Mouse (Mus musculus): ENCODE results near the gene Atad3a.

Atad3a gene

DNA sequence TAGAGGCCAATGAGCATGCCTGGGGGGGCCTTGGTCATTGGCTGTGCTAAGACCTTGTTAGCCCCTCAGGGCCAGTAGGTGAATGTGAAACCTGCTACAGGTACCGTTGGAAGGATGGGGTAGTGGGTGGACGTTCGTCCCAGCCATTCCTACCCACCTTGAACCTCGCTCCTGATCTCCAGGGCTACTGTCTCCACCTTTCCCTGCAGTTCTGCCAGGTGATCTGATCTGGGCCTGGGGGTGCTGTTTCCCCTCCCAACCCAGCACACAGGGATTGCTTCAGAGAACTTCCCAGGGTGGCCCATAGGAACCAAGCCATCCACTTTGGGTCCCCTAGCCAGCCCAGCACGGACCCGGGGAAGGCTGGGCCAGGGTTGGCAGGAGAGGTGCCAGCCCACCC is 21.7 kb downstream of the Atad3a start:
- no peak for DNase-seq (ENCODE audit: low spot score)

DNA sequence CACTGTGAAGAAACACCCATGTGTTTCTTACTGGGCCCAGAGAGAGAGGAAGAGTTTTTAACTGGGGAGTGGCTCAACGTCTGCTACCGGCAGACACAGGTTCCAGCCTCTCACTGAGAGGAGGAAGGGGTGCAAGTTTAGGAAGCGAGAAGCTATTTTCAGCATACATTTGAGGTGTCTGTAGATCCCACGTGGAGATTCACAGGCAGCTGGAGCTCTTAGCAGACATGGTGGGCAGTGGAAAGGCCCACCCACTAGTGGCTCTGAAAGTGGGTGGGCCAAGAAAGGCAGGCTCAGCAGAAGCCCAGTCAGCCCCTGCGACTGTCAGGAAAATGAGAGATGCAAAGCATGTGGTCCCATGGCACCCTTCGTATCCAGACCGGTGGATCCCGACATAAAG is 22.6 kb downstream of the Atad3a start:
- no peak for DNase-seq (ENCODE audit: low spot score)

DNA sequence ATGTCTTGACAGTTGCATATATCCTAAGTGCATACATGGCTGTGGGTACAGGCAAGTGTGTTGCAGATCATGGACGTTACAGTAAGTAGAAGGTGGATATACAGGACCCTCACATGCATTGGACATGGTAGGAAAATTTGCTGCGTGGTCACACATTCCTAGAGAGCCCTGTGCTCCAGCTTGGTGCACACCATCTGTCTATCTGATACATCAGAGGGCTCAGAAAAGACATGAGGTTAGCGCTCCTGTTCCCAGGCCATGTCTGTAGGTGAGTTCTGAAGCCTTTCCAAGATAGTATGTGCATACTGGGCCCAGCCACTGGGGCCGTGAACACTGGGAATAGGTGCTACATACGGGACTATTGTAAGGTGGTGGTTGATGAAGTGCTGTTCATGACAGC is 24.5 kb downstream of the Atad3a start:
- no peak for DNase-seq (ENCODE audit: low spot score)

GRCm38 (mm10) chr4:155735788-155736187 is 25.1 kb downstream of the Atad3a start:
- no peak for DNase-seq (ENCODE audit: low spot score)

DNA sequence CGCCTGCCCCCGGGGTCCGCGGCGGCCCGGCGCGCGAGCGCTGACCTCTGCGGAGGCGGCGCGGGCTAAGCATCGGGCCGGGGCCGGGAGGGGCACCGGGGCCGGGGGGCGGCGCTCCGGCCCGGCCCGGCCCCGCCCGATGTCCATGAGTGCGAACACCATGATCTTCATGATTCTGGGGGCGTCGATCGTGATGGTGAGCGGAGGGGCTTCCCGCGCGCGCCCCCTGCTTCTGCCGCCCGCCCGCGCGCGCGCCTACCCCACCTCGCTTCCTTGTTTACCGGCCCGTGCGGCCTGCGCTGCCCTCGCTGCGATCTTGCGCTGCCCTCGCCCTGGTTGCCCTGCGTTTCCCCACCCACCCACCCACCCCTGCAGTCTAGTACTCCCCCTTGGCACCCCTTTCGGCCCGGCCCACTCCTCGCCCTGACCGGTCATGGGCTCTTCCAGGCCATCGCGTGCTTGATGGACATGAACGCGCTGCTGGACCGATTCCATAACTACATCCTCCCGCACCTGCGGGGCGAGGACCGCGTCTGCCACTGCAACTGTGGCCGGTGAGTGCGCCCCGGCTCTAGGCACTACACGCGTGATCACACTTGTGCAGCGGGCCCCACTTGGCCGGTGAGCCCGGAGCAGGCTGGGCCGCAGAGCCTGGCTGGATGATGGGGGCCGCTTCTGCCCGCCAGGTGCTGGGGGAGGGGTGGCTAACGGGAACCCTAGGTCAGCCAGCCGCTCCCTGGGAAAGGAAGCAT is 25.8 kb downstream of the Atad3a start:
- peak; percentile 64 for DNase-seq (ENCODE audit: low spot score)

DNA sequence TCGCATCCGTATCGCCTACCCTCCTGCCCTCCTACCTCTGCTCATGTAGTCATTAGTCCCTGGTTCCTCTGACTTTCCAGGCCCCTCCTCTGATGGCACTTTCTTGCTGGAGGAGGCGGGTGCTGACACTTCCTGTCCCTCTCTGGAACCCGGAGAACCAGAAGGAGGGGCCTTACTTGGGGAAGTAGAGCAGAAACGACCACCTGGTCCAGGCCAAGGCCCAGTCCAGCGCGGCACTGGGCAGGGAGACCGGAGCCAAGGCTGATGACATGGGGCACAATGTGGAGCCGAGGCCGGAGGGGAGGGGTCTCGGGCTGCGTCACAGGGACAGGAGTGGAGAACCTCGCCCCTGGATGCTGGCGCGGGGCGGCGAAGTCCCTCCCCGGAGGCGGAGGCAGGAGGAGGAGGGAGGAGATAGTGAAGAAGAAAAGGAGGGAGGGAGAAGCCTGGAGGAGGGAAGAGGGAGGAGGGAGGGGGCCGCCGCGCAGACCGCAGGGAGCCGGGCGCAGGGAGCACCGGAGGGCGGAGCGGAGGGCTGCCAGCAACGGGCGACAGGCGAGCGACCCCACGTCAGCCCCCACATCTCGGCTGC is 26.4 kb downstream of the Atad3a start, which contains the start of gene Tmem240:
Gene Tmem240, plus strand, starts transcription at position 451 of the 592 bp plus-strand sequence.
- peak; percentile 87 for DNase-seq (ENCODE audit: low spot score)

- no peak for DNase-seq (ENCODE audit: low spot score)
These were observed 27.6 kb downstream of the Atad3a start for GRCm38 (mm10) chr4:155733267-155733666.

GRCm38 (mm10) chr4:155727993-155728392 is 32.9 kb downstream of the Atad3a start:
- peak; percentile 30 for DNase-seq (ENCODE audit: low spot score)

GRCm38 (mm10) chr4:155721668-155722083 is 39.2 kb downstream of the Atad3a start:
- DNase-seq (ENCODE audit: low spot score): peak; percentile 59

DNA sequence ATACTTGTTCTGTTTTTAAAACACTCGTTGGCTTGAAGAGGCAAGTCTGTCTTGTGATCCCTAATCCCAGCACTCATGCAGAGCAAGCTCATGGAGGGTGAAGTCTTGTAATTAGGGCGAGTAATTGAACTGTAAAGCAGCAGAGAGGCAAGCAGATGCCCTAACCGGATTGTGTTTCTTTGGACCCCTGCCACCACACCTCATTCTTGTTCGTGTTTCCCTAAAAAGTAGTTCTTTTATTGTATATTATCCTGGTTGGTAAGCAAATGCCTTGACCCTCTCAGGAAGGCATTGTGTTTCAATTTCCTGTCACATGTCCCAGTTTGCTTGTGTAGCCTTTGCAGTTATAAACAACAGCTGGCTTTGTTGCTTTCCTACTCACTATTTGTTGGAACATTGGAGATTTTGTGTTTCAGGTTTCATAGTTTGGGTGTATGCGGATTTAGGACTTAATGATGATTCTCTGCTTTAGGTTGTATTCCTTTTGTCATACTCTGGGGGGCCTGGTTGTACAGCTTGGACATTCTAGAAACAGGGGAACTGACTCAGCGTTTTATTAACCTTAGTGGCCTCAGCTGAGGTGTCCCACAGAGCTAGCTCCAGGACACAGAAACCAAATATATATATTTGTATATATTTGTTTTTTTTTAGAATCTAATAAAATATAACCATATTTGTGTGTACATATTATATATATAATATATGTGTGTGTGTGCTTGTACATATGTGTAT is 50.2 kb downstream of the Atad3a start:
- peak; percentile 32 for DNase-seq (ENCODE audit: low spot score)

GRCm38 (mm10) chr4:155708988-155709387 is 51.9 kb downstream of the Atad3a start:
- DNase-seq (ENCODE audit: low spot score): no peak

DNA sequence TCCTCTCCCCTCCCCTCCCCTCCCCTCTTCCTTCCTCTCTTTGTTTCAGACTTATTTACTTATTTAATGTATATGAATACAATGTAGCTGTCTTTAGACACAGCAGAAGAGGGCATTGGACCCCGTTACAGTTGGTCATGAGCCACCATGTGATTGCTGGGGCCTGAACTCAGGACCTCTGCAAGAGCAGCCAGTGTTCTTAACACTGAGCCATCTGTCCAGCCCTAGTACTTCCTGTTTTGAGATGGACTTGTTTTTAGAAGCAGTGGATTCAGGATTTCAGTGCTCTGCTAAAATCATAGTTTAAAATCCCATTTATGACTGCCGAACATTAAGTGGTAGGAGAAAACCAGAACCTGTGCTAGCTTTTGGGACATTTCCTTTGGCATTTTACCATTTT is 52.3 kb downstream of the Atad3a start:
- DNase-seq (ENCODE audit: low spot score): no peak

- no peak for DNase-seq (ENCODE audit: low spot score)
These were observed 55.3 kb downstream of the Atad3a start for GRCm38 (mm10) chr4:155705592-155705929.

- DNase-seq (ENCODE audit: low spot score): peak; percentile 96
These were observed 55.9 kb downstream of the Atad3a start, which contains the start of gene Ssu72 for GRCm38 (mm10) chr4:155704721-155705591. Ssu72 (plus strand) TSS chr4:155704800.

- DNase-seq (ENCODE audit: low spot score): no peak
These were observed 57.4 kb downstream of the Atad3a start for GRCm38 (mm10) chr4:155703425-155703929.

DNA sequence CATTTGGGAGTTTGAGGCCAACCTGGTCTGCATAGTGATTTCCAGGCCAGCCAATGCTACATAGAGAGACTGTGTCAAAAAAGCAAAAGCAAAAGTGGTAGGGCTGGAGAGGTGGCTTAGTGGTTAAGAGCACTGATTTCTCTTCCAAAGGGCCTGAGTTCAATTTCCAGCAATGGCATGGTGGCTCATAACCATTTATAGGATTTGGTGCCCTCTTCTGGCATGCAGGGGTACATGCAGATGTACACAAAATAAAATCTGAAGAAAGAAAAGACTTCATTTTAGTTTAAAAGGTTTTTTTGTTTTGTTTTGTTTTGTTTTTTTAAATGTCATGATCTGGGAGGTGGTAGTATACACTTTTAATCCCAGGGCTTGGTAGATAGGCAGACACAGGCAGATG is 60.5 kb downstream of the Atad3a start:
- peak; percentile 51 for DNase-seq (ENCODE audit: low spot score)

GRCm38 (mm10) chr4:155696261-155697255 is 64.3 kb downstream of the Atad3a start:
- DNase-seq (ENCODE audit: low spot score): no peak

GRCm38 (mm10) chr4:155695531-155696062 is 65.3 kb downstream of the Atad3a start:
- no peak for DNase-seq (ENCODE audit: low spot score)

- DNase-seq (ENCODE audit: low spot score): peak; percentile 73
These were observed 66.2 kb downstream of the Atad3a start for GRCm38 (mm10) chr4:155694482-155695401.
